Mouse (Mus musculus) stomach, embryonic 14.5 days (tissue): ENCODE data around the gene Pou2f3. TPM values are rescaled to one million over a fixed set of nuclear protein-coding genes. Genes with fewer than 3 reads are reported as not detected.

Experiments used
- ATAC-seq: fragments of 200-750 bp; cut with Nextera tagmentation; 2 replicates; pipeline ENCODE4 v1.8.0; 2017; ENCODE audit warnings: low read depth, moderate TSS enrichment; ENCODE audit not compliant: insufficient number of reproducible peaks, insufficient read depth, low FRiP score
- H3K27ac ChIP-seq: fragments of 300-500 bp; sonication (generic); 2 replicates; pipeline ENCODE4 v1.5.1; 2014; ENCODE audit warnings: mild to moderate bottlenecking, low read length, moderate library complexity, mixed read lengths
- H3K27me3 ChIP-seq: fragments of 300-500 bp; sonication (generic); 2 replicates; pipeline ENCODE4 v1.6.1; 2014; ENCODE audit warnings: low read length, control low read depth, mixed read lengths; ENCODE audit not compliant: control insufficient read depth, insufficient read depth
- H3K36me3 ChIP-seq: fragments of 300-500 bp; sonication (generic); 2 replicates; pipeline ENCODE4 v1.6.1; 2014; ENCODE audit warnings: mild to moderate bottlenecking, control low read depth, low read length, moderate library complexity, mixed read lengths; ENCODE audit not compliant: control insufficient read depth, insufficient read depth
- H3K4me1 ChIP-seq: fragments of 300-500 bp; sonication (generic); 2 replicates; pipeline ENCODE4 v1.6.1; 2014; ENCODE audit warnings: low read length, control low read depth, mixed read lengths; ENCODE audit not compliant: control insufficient read depth, insufficient read depth
- H3K4me2 ChIP-seq: fragments of 300-500 bp; sonication (generic); replicated peaks from 2 replicates; pipeline ENCODE4 v1.6.1; 2014; ENCODE audit warnings: low read depth, low read length, control low read depth
- H3K4me3 ChIP-seq: fragments of 300-500 bp; sonication (generic); 2 replicates; pipeline ENCODE4 v1.5.1; 2014; ENCODE audit warnings: low read depth, low read length, control low read depth
- H3K9ac ChIP-seq: fragments of 300-500 bp; sonication (generic); replicated peaks from 2 replicates; pipeline ENCODE4 v1.6.1; 2014; ENCODE audit warnings: low read depth, mild to moderate bottlenecking, control low read depth, low read length, moderate library complexity, mixed read lengths
- H3K9me3 ChIP-seq: fragments of 300-500 bp; sonication (generic); 2 replicates; pipeline ENCODE4 v1.6.1; 2016; ENCODE audit warnings: low read depth, low read length, control low read depth; ENCODE audit not compliant: control insufficient read depth
- WGBS: fragments of 180-500 bp; shearing (Covaris S2); extraction: QIAGEN DNeasy Blood & Tissue Kit; methylation state at CpG from one replicate; pipeline ENCODE4 v1.1.7; 2014; 5-methylcytosine and 5-hydroxymethylcytosine counted together
- polyA plus RNA-seq: library from polyadenylated mRNA; unstranded; fragments of >200 nt; fragmentation: Nextera tagmentation; extraction: Ambion mirVana; gene quantifications from 2 replicates; pipeline ENCODE4 v1.2.1, GENCODE M21; 2014

The Pou2f3 gene
- polyA plus RNA-seq, 1 experiment from 2014 or later = 0.27 TPM

DNA sequence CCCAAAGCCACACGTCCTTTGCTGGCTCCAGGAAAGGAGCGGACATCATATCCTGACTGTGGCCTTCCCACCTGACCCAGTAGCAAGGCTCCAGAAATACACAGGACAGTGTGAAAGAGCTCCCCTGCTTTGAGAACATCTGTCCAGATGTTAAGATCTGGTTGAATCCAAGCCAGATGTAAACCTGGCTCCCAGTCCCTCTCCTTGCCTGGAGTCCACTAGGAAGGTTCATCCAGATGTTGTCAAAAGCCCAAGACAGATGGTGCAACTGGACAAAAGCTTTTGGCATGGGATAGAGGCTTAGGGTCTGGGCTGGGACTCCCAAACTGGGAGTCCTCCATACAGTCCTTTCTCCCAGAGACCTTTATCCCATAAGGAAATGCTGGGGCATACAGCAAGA is 18.6 kb upstream of the Pou2f3 start:
- Histone ChIP-seq H3K4me2 (no peak overlapping the region), H3K36me3 (peaks cover 5% of the 10 kb centered on the region), H3K27ac (no peak overlapping the region), H3K27me3 (no peaks in the 10 kb centered on the region), H3K4me1 (peaks cover 64% of the 10 kb centered on the region), H3K4me3 (no peak overlapping the region), H3K9ac (no peak overlapping the region), H3K9me3 (no peaks in the 10 kb centered on the region)
- WGBS = 89% methylated on average over 2 of the region's 2 CpGs
- no peak for ATAC-seq

DNA sequence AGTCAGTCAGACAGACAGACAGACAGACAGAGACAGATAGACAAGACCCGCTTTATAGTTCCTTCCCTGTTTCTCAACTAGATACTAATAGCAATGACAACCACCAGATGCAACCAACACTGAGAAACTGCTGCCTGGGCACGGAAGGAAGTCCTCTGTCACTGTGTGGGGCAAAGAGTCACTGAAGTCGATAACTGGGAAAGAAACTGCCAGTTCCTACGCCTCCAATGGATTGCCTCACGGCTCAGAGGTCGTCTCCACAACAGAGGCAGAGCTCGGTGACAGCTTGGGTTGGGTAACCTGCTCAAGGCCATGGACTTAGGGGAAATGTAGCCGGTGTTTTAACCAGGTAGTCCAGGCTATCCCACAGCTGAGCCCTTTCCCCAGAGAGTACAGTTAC is 17.5 kb upstream of the Pou2f3 start:
- H3K4me1 ChIP-seq = peaks cover 56% of the 10 kb centered on the region
- no peak overlapping the region for H3K4me3 ChIP-seq
- no peaks in the 10 kb centered on the region for H3K9me3 ChIP-seq
- 74% methylated on average over 8 of the region's 8 CpGs for WGBS
- H3K27ac ChIP-seq = no peak overlapping the region
- no peak for ATAC-seq
- peaks cover 5% of the 10 kb centered on the region for H3K36me3 ChIP-seq
- H3K9ac ChIP-seq = no peak overlapping the region
- H3K27me3 ChIP-seq = no peaks in the 10 kb centered on the region
- no peak overlapping the region for H3K4me2 ChIP-seq

GRCm38 (mm10) chr9:43226573-43227160 is 16.5 kb upstream of the Pou2f3 start:
- Histone ChIP-seq H3K27me3 (no peaks in the 10 kb centered on the region), H3K4me1 (peaks cover 46% of the 10 kb centered on the region), H3K27ac (peak overlapping the region; percentile 39), H3K9me3 (no peaks in the 10 kb centered on the region), H3K36me3 (peaks cover 5% of the 10 kb centered on the region), H3K4me2 (no peak overlapping the region), H3K9ac (no peak overlapping the region), H3K4me3 (no peak overlapping the region)
- no peak for ATAC-seq
- whole genome bisulfite sequencing = 70% methylated on average over 9 of the region's 9 CpGs

- Histone ChIP-seq H3K4me3 (no peak overlapping the region), H3K4me1 (peaks cover 34% of the 10 kb centered on the region), H3K27me3 (no peaks in the 10 kb centered on the region), H3K9me3 (no peaks in the 10 kb centered on the region), H3K36me3 (peaks cover 13% of the 10 kb centered on the region), H3K9ac (no peak overlapping the region), H3K27ac (peak overlapping the region; percentile 1; the same call in 1 of the 2 replicates), H3K4me2 (no peak overlapping the region)
- ATAC-seq = no peak
- WGBS = 6% methylated on average over 2 of the region's 2 CpGs
Observed at GRCm38 (mm10) chr9:43225481-43225880, 15.3 kb upstream of the Pou2f3 start.

GRCm38 (mm10) chr9:43224771-43225355 is 14.7 kb upstream of the Pou2f3 start:
- H3K4me3 ChIP-seq = no peak overlapping the region
- no peaks in the 10 kb centered on the region for H3K27me3 ChIP-seq
- H3K4me2 ChIP-seq = no peak overlapping the region
- ATAC-seq = no peak
- H3K4me1 ChIP-seq = peaks cover 28% of the 10 kb centered on the region
- 43% methylated on average over 11 of the region's 11 CpGs for whole genome bisulfite sequencing
- H3K9ac ChIP-seq = no peak overlapping the region
- H3K9me3 ChIP-seq = no peaks in the 10 kb centered on the region
- H3K36me3 ChIP-seq = peaks cover 14% of the 10 kb centered on the region
- peak overlapping the region; percentile 1; the same call in 1 of the 2 replicates for H3K27ac ChIP-seq

DNA sequence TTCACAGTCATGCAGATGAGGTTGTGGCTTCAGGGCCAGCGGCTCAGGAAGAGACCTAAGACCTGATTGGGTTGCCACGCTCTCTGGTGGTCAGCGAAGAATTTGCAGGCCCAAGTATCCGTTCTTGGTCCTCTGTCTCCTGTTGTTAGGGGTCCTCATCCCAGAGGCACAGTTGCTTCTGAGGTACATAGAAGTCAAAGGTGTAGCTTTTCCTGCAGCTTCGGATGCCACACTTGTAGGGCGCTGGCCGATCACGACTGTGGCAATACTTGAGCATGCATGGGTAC is 12.2 kb upstream of the Pou2f3 start:
- 59% methylated on average over 8 of the region's 8 CpGs for WGBS
- no peak overlapping the region; the same call in 1 of the 2 replicates for H3K27ac ChIP-seq
- no peak for ATAC-seq
- no peak overlapping the region for H3K4me3 ChIP-seq
- no peaks in the 10 kb centered on the region for H3K9me3 ChIP-seq
- peaks cover 23% of the 10 kb centered on the region for H3K4me1 ChIP-seq
- H3K4me2 ChIP-seq = no peak overlapping the region
- H3K36me3 ChIP-seq = peaks cover 14% of the 10 kb centered on the region
- H3K27me3 ChIP-seq = no peaks in the 10 kb centered on the region
- no peak overlapping the region for H3K9ac ChIP-seq

DNA sequence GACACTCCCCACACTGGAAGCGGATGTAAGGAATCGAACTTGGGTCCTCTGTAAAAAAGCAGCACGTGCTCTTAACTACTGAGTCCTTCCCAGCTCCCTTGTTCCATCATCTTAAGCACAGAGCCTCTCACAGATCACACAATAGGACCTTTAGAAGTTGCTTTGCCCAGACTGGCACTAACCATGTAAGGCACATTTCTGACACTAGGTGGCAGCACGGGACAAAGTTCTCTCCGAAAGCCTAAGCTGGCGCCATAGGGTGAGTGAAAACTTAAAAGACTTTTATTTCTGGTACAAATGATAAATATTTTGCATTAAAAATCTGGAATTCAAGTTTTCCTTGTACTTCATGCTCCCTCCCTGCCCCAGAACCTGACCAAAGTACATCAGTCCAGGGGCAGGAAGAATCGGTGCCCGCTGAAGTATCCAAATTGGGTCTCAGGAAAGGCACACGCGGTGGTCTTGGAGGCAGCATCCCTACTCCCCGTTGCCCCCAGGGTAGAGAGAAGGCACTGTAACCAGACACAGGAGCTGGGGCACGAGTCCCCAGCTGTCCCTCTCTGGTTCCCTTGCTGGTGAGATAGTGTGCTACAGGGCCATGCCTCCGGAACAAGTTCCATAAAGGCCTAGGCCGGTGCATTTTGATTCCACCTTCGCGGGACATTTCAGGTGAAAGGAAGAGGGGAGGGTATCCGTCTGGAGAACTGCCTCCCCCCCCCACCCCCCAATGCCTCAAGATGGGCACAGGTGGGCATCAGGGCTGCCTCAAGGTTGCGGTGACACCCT is 11.7 kb upstream of the Pou2f3 start:
- WGBS = 45% methylated on average over 18 of the region's 18 CpGs
- ATAC-seq = no peak; the same call in 1 of the 2 replicates
- Histone ChIP-seq H3K27ac (no peak overlapping the region; the same call in 1 of the 2 replicates), H3K27me3 (no peaks in the 10 kb centered on the region), H3K4me2 (no peak overlapping the region), H3K9ac (no peak overlapping the region), H3K4me1 (peaks cover 18% of the 10 kb centered on the region), H3K4me3 (no peak overlapping the region), H3K36me3 (peaks cover 14% of the 10 kb centered on the region), H3K9me3 (no peaks in the 10 kb centered on the region)

- 24% methylated on average over 11 of the region's 11 CpGs for WGBS
- Histone ChIP-seq H3K36me3 (no peaks in the 10 kb centered on the region), H3K4me3 (no peak overlapping the region), H3K27ac (peak overlapping the region; percentile 77), H3K9me3 (no peaks in the 10 kb centered on the region), H3K4me2 (no peak overlapping the region; the same call in 1 of the 2 replicates), H3K27me3 (peaks cover 2% of the 10 kb centered on the region; the same call in 1 of the 2 replicates), H3K4me1 (peaks cover 18% of the 10 kb centered on the region), H3K9ac (no peak overlapping the region)
- ATAC-seq = peak; percentile 9; the same call in 1 of the 2 replicates
Observed at GRCm38 (mm10) chr9:43210771-43211450, 742 bp upstream of the Pou2f3 start.
